Mouse (Mus musculus) cerebellum, adult 11-12 months (tissue): Measurements from ENCODE around the gene Agpat4.

Experiments used
- DNase-seq: peaks from one replicate; pipeline ENCODE4 v3.0.0; 2022

The Agpat4 gene

GRCm38 (mm10) chr17:12201086-12201485, 82.6 kb downstream of the Agpat4 start:
- no peak for DNase-seq

- peak; percentile 60 for DNase-seq
These were observed 85.0 kb downstream of the Agpat4 start for GRCm38 (mm10) chr17:12203414-12203897.

DNA sequence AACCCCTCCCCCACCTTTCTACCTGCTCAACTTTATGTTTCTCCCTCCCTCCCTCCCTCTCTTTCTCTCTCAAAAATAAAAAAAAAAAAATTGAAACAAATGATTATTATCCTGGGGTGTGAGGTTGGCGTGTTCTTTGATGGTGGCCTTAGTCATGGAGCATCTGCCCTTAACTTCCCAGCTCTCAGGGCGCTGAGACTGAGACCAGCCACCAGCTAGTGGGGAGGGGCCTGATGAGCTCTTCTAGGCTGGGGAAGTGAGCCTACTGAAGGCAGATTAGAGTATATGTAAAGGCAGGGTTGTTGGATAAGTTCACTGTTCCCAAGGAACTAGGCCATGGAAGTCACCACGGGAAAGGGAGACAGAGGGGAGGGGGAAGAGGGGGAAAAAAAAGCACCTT, 85.7 kb downstream of the Agpat4 start:
- no peak for DNase-seq

DNA sequence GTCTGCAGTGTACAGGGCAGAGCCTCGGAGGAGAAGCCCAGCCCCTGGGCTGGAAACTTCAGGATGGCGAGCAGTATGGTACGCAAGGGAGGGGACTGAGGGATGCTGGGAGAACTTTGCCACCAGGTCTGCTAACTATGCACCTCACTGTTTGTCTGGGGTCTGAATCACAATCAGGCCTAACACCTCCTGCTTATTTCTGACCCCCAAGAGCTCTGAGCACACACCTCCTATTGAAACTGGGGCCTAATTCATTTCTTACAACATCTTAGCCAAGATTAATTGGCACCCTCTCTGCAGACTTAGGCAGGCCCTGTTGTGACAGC, 86.1 kb downstream of the Agpat4 start:
- DNase-seq, result no peak

DNA sequence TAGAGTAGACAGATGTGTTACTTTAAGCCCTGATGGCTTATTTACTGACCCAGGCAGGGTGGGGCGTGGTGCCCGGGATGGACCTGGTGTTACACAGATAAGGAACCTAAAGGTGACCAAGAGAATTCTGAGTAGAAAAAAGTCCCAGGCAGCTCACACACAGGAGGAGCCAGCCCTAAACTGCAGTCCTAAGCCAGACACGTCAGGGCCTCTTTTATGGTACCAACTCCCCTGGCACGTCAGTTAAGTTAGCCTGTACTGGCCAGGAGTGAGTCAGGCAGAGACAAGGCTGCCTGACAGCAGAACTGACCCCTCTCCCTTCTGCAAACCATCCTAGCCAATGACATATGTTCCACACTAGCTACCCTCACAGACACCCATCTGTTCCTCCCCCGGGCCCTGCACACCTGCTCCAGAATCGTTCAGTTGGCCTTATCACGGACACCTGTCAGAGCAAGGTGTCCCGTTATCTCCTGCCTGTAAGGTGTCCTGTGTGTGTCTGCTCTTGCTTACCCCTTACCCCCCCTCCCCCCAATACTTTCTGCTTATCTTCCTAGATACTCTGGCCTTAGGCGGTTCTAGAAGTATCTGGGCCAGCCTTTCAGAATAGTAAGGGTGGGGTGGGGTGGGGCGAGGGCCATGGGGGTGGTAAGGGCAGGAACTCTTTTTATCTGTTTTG, 86.7 kb downstream of the Agpat4 start:
- DNase-seq, result peak; percentile 26

DNA sequence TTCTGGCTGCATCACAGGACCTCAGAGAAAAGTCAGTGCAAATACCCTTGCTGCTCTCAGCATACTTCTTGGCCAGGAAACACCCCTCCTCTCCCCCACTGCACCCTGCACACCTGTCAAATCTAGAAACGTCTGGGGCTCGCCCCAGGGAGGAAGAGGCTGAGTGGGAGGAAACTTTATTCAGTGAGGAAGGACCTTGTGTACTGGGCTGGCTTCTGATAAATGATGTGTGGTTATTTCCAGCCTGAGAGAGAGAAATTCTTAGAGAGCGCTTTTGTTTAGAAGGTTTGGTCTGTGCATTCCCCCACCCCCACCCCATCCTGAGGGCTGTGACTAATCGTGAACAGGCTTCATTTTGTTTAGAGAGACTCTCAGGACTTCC, 87.2 kb downstream of the Agpat4 start:
- DNase-seq, result no peak

DNA sequence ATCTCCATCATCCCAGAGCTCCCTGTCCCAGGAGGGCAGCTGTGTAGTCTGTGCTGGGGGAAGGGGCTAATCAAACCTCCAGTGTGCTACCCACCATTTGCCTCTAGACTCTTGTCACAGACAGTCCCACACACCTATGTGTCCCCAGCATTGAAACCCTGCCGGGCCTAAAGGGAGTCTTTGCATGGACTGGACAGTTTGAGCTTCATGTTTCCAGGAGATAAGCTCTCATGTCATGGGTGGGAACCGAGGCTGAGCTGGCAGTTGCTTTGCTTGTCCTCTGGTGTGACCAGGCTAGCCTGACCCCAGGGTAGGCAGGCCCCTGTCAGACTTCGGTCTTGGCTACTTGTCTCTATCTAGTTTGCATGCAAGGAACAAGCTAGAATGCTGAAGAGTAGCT, 87.7 kb downstream of the Agpat4 start:
- DNase-seq, result no peak

- no peak for DNase-seq
These were observed 88.6 kb downstream of the Agpat4 start for GRCm38 (mm10) chr17:12207022-12207548.

DNA sequence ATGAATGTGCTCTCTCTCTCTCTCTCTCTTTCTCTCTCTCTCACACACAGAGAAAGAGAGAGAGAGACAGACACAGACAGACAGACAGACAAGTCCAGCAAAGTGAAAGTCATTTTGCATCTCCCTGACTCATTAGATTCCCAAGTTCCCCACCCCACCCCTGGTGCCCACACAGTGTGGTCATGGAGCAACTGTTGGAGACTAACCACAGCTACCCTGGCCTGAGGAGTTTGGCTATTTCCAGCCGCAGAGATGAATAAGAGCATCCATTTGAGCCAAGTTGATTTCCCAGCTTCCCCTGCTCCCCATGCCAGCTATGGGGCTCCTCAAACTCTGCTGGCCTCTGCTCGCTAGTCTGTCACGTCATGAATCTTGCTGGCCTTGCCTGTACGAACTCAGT, 91.0 kb downstream of the Agpat4 start:
- no peak for DNase-seq

GRCm38 (mm10) chr17:12210544-12211132, 92.1 kb downstream of the Agpat4 start:
- DNase-seq, result peak; percentile 74

DNA sequence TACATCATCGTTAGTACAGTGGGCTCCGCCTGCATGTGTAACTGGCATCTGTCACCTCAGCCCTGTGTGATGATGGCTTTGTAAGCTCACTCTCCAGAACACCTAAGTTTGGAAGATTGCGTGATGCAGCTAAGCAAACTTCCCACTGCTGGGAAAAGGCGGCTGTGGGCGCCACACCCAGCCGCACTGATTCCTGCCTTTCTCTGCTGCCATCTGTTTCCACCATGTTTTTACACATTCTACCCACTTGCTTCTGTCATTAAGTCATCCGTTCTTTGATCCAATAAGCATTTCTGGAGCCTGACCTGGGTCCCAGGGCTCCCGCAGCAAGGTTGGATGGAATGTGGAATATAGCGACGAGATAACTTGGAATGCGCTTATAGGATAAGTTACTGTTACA, 93.4 kb downstream of the Agpat4 start:
- DNase-seq, result no peak

- no peak for DNase-seq
These were observed 93.8 kb downstream of the Agpat4 start for GRCm38 (mm10) chr17:12212341-12212740.

GRCm38 (mm10) chr17:12213430-12213829, 94.9 kb downstream of the Agpat4 start:
- no peak for DNase-seq

GRCm38 (mm10) chr17:12216224-12216623, 97.7 kb downstream of the Agpat4 start:
- no peak for DNase-seq

- DNase-seq, result no peak
These were observed 103.4 kb downstream of the Agpat4 start for GRCm38 (mm10) chr17:12221926-12222325.

DNA sequence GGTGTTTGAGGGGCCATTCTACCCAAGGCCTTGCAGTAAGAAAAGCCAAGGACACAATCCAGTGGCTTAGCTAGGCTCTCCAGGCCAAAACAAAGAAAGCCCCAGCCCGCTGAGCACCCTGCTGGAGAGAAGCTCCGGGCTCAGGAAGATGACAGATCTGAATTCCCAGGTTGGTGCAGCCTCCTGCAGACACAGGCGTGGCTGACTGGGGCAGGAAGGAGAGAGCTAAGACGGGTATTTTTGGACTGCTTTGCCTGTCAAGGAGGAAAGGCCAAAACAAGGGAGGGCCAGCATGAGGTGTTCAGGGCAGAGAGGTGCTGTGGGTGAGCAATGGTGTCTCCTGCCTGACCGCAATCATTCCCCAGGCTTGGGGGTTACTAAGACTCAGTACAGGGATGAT, 105.2 kb downstream of the Agpat4 start:
- DNase-seq, result no peak

DNA sequence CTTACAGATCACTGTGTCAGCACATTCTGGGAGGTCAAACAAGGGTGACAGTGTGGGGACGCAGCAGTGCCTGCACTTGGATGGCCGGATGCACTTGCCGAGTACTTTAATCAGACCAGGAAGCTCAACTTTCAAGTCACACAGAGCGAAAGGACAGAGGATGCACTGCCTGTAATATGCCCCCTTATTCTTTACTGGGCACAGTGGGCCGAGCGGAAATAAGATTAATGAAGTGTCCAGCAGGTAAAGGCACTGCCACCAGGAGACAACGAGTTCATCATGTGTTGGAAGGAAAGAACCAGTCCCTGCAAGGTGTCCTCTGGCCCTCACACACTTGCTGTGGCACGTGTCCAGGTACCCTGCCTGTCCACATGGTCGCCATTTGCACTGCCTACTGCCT, 105.6 kb downstream of the Agpat4 start:
- DNase-seq, result peak; percentile 86

DNA sequence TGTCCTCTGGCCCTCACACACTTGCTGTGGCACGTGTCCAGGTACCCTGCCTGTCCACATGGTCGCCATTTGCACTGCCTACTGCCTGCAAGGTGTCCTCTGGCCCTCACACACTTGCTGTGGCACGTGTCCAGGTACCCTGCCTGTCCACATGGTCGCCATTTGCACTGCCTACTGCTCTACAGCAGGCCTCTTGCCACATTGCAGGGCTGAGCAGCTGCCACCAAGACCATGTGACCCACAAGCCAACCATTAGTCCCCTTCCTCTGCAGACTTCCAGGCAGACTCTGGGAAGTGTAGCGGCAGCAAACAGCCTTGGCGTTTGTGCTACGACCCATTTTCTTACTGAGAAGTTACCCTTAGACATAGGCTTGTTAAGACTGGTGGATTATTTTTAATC, 106.0 kb downstream of the Agpat4 start:
- DNase-seq, result peak; percentile 92

DNA sequence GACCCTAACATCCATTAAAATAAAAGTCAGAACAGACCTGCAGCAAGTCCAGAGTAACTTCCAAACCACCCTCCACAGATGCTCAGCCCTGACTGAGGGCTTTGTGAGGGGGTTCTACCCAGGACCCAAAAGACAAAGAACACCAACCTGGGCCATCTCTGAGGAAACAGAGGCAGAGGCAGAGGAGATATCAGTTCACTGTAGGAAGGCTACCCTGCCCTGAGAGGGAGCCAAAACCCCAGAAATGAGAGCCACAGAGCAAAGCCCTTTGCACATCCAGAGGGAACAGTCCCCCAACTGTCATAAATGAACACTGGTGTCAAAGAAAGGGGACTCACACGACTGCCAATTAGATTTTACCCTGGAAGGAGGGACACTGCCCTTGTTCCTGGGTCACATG, 106.7 kb downstream of the Agpat4 start:
- DNase-seq, result no peak

- peak; percentile 26 for DNase-seq
These were observed 108.0 kb downstream of the Agpat4 start for GRCm38 (mm10) chr17:12226551-12226950.

GRCm38 (mm10) chr17:12228001-12228400, 109.5 kb downstream of the Agpat4 start:
- DNase-seq, result peak; percentile 62

- DNase-seq, result peak; percentile 70
These were observed 110.0 kb downstream of the Agpat4 start for GRCm38 (mm10) chr17:12228471-12228870.

- no peak for DNase-seq
These were observed 111.3 kb downstream of the Agpat4 start for GRCm38 (mm10) chr17:12229756-12230155.

- no peak for DNase-seq
These were observed 111.7 kb downstream of the Agpat4 start for GRCm38 (mm10) chr17:12230167-12230566.

DNA sequence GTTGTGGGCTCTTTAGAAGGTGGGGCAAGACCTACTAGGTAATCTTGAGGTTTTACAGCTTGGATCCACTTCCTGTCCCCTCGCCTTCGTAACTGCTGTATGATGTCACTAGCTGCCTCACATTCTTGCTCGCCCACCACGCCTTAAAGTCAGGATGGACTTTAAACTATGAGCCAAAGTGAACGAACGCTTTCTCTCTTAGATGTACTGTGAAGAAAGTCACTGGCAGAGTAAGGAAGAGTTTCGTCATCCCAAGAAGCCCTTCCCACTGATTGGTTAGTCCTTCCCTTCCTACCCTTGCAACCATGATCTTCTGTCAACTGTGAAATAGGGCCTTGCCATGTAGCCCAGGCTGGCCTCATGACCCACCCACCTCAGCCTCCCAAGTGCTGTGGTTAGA, 112.6 kb downstream of the Agpat4 start:
- no peak for DNase-seq
